Mouse (Mus musculus) gastrocnemius, postnatal 14 days (tissue): ENCODE data around the gene Zfp618. TPM values are rescaled to one million over a fixed set of nuclear protein-coding genes. Genes with fewer than 3 reads are reported as not detected.

Experiments used
- DNase-seq: peaks from one replicate; pipeline ENCODE4 v3.0.0; 2021; ENCODE audit warnings: mixed read lengths
- intact Hi-C: fragments of 180-260 bp; cut with DNase I; formaldehyde crosslinking; loops from one replicate; pipeline ENCODE4 v1.15.1; 2025; ENCODE audit warnings: low total_unique reads
- total RNA-seq, 2 experiments: library from RNA; stranded (reverse); gene quantifications; 2 replicates each; pipeline ENCODE4 v1.2.3; 2021

Gene Zfp618
- total RNA-seq, 2 experiments from 2014 or later: 1.4 to 2.7 TPM

GRCm38 (mm10) chr4:63056641-63057415 is 91.5 kb downstream of the Zfp618 start:
- no peak for DNase-seq
- intact Hi-C loops: no loop called here

GRCm38 (mm10) chr4:63057581-63057980 is 92.2 kb downstream of the Zfp618 start:
- DNase-seq: no peak
- intact Hi-C loops: no loop called here

GRCm38 (mm10) chr4:63058686-63059085 is 93.3 kb downstream of the Zfp618 start:
- no peak for DNase-seq
- intact Hi-C loops: no loop called here

- intact Hi-C loops: no loop called here
- DNase-seq: no peak
Observed at GRCm38 (mm10) chr4:63060358-63060757, 95.0 kb downstream of the Zfp618 start.

GRCm38 (mm10) chr4:63061411-63061810 is 96.0 kb downstream of the Zfp618 start:
- DNase-seq: no peak
- intact Hi-C loops: no loop called here

GRCm38 (mm10) chr4:63063360-63063759 is 98.0 kb downstream of the Zfp618 start:
- intact Hi-C loops: no loop called here
- no peak for DNase-seq

GRCm38 (mm10) chr4:63064911-63065310 is 99.5 kb downstream of the Zfp618 start:
- intact Hi-C loops: no loop called here
- DNase-seq: no peak

- intact Hi-C loops: no loop called here
- DNase-seq: no peak
Observed at GRCm38 (mm10) chr4:63066796-63067195, 101.4 kb downstream of the Zfp618 start.

- no peak for DNase-seq
Observed at GRCm38 (mm10) chr4:63067822-63068221, 102.4 kb downstream of the Zfp618 start.

GRCm38 (mm10) chr4:63068499-63069175 is 103.3 kb downstream of the Zfp618 start:
- intact Hi-C loops: no loop called here
- DNase-seq: no peak

More at GRCm38 (mm10) chr4:63067822-63068221, 102.4 kb downstream of the Zfp618 start:
- intact Hi-C loops: no loop called here

GRCm38 (mm10) chr4:63071413-63072260 is 106.3 kb downstream of the Zfp618 start:
- intact Hi-C loops: no loop called here
- DNase-seq: no peak

GRCm38 (mm10) chr4:63073139-63073538 is 107.8 kb downstream of the Zfp618 start:
- no peak for DNase-seq
- intact Hi-C loops: no loop called here

GRCm38 (mm10) chr4:63079159-63079558 is 113.8 kb downstream of the Zfp618 start:
- DNase-seq: no peak
- intact Hi-C loops: no loop called here

- intact Hi-C loops: no loop called here
- DNase-seq: peak; percentile 64
Observed at GRCm38 (mm10) chr4:63084473-63084889, 119.1 kb downstream of the Zfp618 start.

- intact Hi-C loops: no loop called here
- no peak for DNase-seq
Observed at GRCm38 (mm10) chr4:63089484-63089883, 124.1 kb downstream of the Zfp618 start.

- intact Hi-C loops: no loop called here
Observed at GRCm38 (mm10) chr4:63091151-63091550, 125.8 kb downstream of the Zfp618 start.

GRCm38 (mm10) chr4:63097603-63098002 is 132.2 kb downstream of the Zfp618 start:
- intact Hi-C loops: no loop called here
- DNase-seq: peak; percentile 56

More at GRCm38 (mm10) chr4:63091151-63091550, 125.8 kb downstream of the Zfp618 start:
- no peak for DNase-seq

GRCm38 (mm10) chr4:63100478-63100877 is 135.1 kb downstream of the Zfp618 start:
- intact Hi-C loops: no loop called here
- no peak for DNase-seq

- DNase-seq: no peak
- intact Hi-C loops: no loop called here
Observed at GRCm38 (mm10) chr4:63102025-63102424, 136.7 kb downstream of the Zfp618 start.

- intact Hi-C loops: no loop called here
Observed at GRCm38 (mm10) chr4:63105651-63106050, 140.3 kb downstream of the Zfp618 start.

More at GRCm38 (mm10) chr4:63105651-63106050, 140.3 kb downstream of the Zfp618 start:
- DNase-seq: no peak
